9 mouse cellular contexts compared by ENCODE assay signal in genomic region chr3:65658081-65658612, GRCm38 (mm10). TPM values are rescaled to one million over a fixed set of nuclear protein-coding genes. Genes with fewer than 3 reads are reported as not detected.
A peak's percentile ranks its signal among the peaks of the same experiment; 100 is the strongest.
DNase-seq lines count a peak whose midpoint lies in the region; ATAC-seq and TF ChIP-seq lines count a peak whose summit lies in the region.
"Had no signal": no experiment of that assay in that cellular context is flagged by ENCODE, and none has a peak within 500 bp of the region (broad histone marks: within the 10 kb centered on the region; RNA-seq: fewer than 3 reads in every experiment).

No protein-coding gene starts in this region.

- no peak for TF ChIP-seq POLR2A in cortical plate, adult 2 months (IDR thresholded peaks at IDR 0.05; ENCODE audit: extremely low read depth, insufficient read depth, low read length)

- H3K36me3 ChIP-seq in heart, embryonic 12.5 days: no peaks in the 10 kb centered on the region

- H3K9me3 ChIP-seq in heart, embryonic 12.5 days (replicated peaks): no peaks in the 10 kb centered on the region

- no peak for ATAC-seq in heart, embryonic 12.5 days (ENCODE audit: insufficient number of reproducible peaks, low FRiP score)
- no peak for ATAC-seq in megakaryocyte-erythroid progenitor cell, adult 5-6 weeks (replicated peaks; ENCODE audit: low FRiP score, low TSS enrichment, poor library complexity, severe bottlenecking)

- peak overlapping the region; percentile 85 for H3K9ac ChIP-seq in heart, embryonic 12.5 days

- no peak for TF ChIP-seq CTCF in cortical plate, adult 2 months (IDR thresholded peaks at IDR 0.05; ENCODE audit: extremely low read depth, insufficient read depth, low read length)

- peak overlapping the region; percentile 31; the same call in 1 of the 2 replicates for H3K27ac ChIP-seq in heart, embryonic 12.5 days (ENCODE audit: poor library complexity, severe bottlenecking)
- H3K27ac ChIP-seq in cortical plate, adult 2 months (ENCODE audit: insufficient read depth, low read length): no peak overlapping the region

- peak overlapping the region; percentile 92 for H3K4me2 ChIP-seq in heart, embryonic 12.5 days

- 14% methylated on average over 18 of the region's 18 CpGs for WGBS in heart, embryonic 12.5 days

- no peaks in the 10 kb centered on the region for H3K27me3 ChIP-seq in heart, embryonic 12.5 days (replicated peaks)

- H3K4me3 ChIP-seq in heart, embryonic 12.5 days: peak overlapping the region; percentile 69
- peak overlapping the region; percentile 80; the same call in 1 of the 2 replicates for H3K4me3 ChIP-seq in cortical plate, adult 2 months (ENCODE audit: insufficient read depth, low read length)

- 0 out of 2 replicates have a peak, but pooled peaks cover 3% of the 10 kb centered on the region for H3K4me1 ChIP-seq in heart, embryonic 12.5 days (replicated peaks)
- H3K4me1 ChIP-seq in cortical plate, adult 2 months (ENCODE audit: control insufficient read depth, insufficient read depth, low read length): 0 out of 2 replicates have a peak, but pooled peaks cover under 1% of the 10 kb centered on the region

- no peak for DNase-seq in heart, adult 11 months
- peak; percentile 36 for DNase-seq in induced T-regulatory cell, adult 2 months (ENCODE audit: low read depth)
- peak; percentile 40 for DNase-seq in naive thymus-derived CD4-positive, alpha-beta T cell, adult 2 months (ENCODE audit: low read depth)
- DNase-seq in cerebellum, postnatal 25 days: no peak
- no peak for DNase-seq in adrenal gland, postnatal 4 days (ENCODE audit: low spot score in 2 of 2)

RNA-seq across cellular contexts. Expression of gene Lekr1, which starts 7.9 kb away (rescaled TPM):
- polyA plus RNA-seq in heart, embryonic 12.5 days (2016; fragmentation: Nextera tagmentation; extraction: Ambion mirVana): 6.5 and 6.9 TPM in 2 replicates
- 6.6 and 7.7 TPM in 2 replicates for polyA plus RNA-seq in cortical plate, adult 2 months (2012; rRNA removed)
- total RNA-seq in megakaryocyte-erythroid progenitor cell, adult 5-6 weeks (2014; fragmentation: Nextera tagmentation): 2.0 TPM in 1 of 2 replicates, not detected in the other
- total RNA-seq in megakaryocyte-erythroid progenitor cell, adult 5-6 weeks (2017): 1.9 and 3.3 TPM in 2 replicates
- 1 to 10 TPM; 4.0 to 4.1 TPM for total RNA-seq in adrenal gland, postnatal 4 days (2021)
- polyA plus RNA-seq: erythroblast, embryonic 14.5 days had no signal

Comparison
In these comparisons a context has a peak if more than half of its experiments do, and no peak if none do; other contexts are left out.
1. DNase-seq: peak in induced T-regulatory cell, adult 2 months (single experiment) and naive thymus-derived CD4-positive, alpha-beta T cell, adult 2 months (single experiment); none in heart, adult 11 months (single experiment), cerebellum, postnatal 25 days (0 of 2) and adrenal gland, postnatal 4 days (0 of 2).